8 mouse cellular contexts compared by ENCODE assay signal in genomic region chr3:52601011-52601745, GRCm38 (mm10).
DNase-seq lines count a peak whose midpoint lies in the region; ATAC-seq and TF ChIP-seq lines count a peak whose summit lies in the region.
"Had no signal": no experiment of that assay in that cellular context is flagged by ENCODE, and none has a peak within 500 bp of the region (broad histone marks: within the 10 kb centered on the region; RNA-seq: fewer than 3 reads in every experiment).

No protein-coding gene starts in this region.

- 0 out of 2 replicates have a peak overlapping the region, but pooled peaks have one; percentile 56 for H3K27ac ChIP-seq in olfactory bulb, adult 2 months (ENCODE audit: insufficient read depth, low read depth, low read length)
- H3K27ac ChIP-seq: limb, embryonic 12.5 days had no signal

- 75% methylated on average over 21 of the region's 21 CpGs for WGBS in olfactory bulb, adult 2 months

- no peak for TF ChIP-seq POLR2A in olfactory bulb, adult 2 months (IDR thresholded peaks at IDR 0.05; ENCODE audit: insufficient read depth, low read depth, low read length)

- peak; percentile 21 to 84 for DNase-seq in adrenal gland, adult (ENCODE audit: inconsistent age in 2 of 2, low spot score in 1 of 2)
- peak; percentile 56 to 69 for DNase-seq in adrenal gland, postnatal 36 days
- peak; percentile 38 to 61 for DNase-seq in frontal cortex, postnatal 14 days (ENCODE audit: low spot score in 2 of 2)
- DNase-seq in layer of hippocampus, adult 9-10 months (ENCODE audit: low spot score): peak; percentile 25
- DNase-seq in retina, postnatal 1 day: no peak

- no peak for TF ChIP-seq CTCF in olfactory bulb, adult 2 months (IDR thresholded peaks at IDR 0.05; ENCODE audit: insufficient read depth, low read depth, low read length)

- no peak overlapping the region for H3K4me3 ChIP-seq in olfactory bulb, adult 2 months (ENCODE audit: insufficient read depth, low read depth, low read length)
- H3K4me3 ChIP-seq: limb, embryonic 12.5 days had no signal

- peaks cover 6% of the 10 kb centered on the region; the same call in 1 of the 2 replicates for H3K4me1 ChIP-seq in olfactory bulb, adult 2 months (ENCODE audit: control insufficient read depth, insufficient read depth, low read length)

- ATAC-seq in erythroblast, adult 5-6 weeks (replicated peaks; ENCODE audit: low FRiP score, poor library complexity, severe bottlenecking): no peak
